Mouse (Mus musculus) retina, adult 2 months (tissue): ENCODE data around the gene Ogn.

ENCODE experiments used
- DNase-seq: peaks from one replicate; pipeline ENCODE4 v3.0.0-alpha.2; 2012; ENCODE audit warnings: low read depth, low spot score

Ogn gene

GRCm38 (mm10) chr13:49644731-49645529 is 37.1 kb downstream of the Ogn start:
- no peak for DNase-seq

- DNase-seq = no peak
Observed at GRCm38 (mm10) chr13:49646019-49646418, 38.2 kb downstream of the Ogn start.

GRCm38 (mm10) chr13:49651136-49651535 is 43.3 kb downstream of the Ogn start:
- no peak for DNase-seq

- no peak for DNase-seq
Observed at GRCm38 (mm10) chr13:49651781-49652351, 44.0 kb downstream of the Ogn start.

GRCm38 (mm10) chr13:49652481-49653179 is 44.8 kb downstream of the Ogn start, which contains the start of the genes Cenpp and Nol8:
TSS of gene Cenpp (minus strand) at chr13:49652785.
TSS of gene Nol8 (plus strand) at chr13:49653078.
- DNase-seq = peak; percentile 100

- DNase-seq = no peak
Observed at GRCm38 (mm10) chr13:49653180-49653541, 45.3 kb downstream of the Ogn start.
